Mouse (Mus musculus): Measurements from ENCODE around the gene Eci3. TPM values are rescaled to one million over a fixed set of nuclear protein-coding genes. Genes with fewer than 3 reads are reported as not detected.
"Not testable (repeated sequence)": the region's sequence is repeated elsewhere in the genome, so short reads cannot be mapped to it uniquely, and the experiment has no call there.

Eci3 gene
- polyA plus RNA-seq, 1 experiment: not detected

DNA sequence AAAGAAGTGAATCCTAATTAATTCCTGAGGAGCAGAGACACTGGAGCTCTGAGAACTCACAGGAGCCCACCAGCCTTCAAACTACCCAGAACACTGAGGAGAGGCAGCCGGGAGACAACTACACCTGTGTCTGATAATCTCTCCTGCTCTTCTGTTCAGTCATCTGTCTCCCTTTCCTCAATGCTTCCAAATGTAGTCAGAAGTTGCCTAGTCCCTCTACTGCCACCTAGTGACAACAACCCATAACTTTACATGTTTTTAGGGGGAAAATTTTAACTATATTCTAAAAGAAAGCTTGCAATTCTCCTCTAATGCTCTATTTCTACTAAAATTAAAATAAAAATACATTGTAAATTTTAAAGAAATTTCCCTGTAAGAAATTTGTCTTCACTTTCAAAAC lies 9.5 kb upstream of the Eci3 start:
- Histone ChIP-seq H3ac (ENCODE audit: control insufficient read depth, insufficient read length, low read depth) (no peak overlapping the region), H3K79me2 (ENCODE audit: control insufficient read depth, insufficient read depth) (no peaks in the 10 kb centered on the region), H3K27me3 (ENCODE audit: control insufficient read depth, insufficient read depth, insufficient read length) (peaks cover 4% of the 10 kb centered on the region), H3K79me3 (ENCODE audit: low read depth) (no peaks in the 10 kb centered on the region), H3K4me3 (ENCODE audit: insufficient read depth, poor library complexity, severe bottlenecking) (no peak overlapping the region), H3K36me3 (ENCODE audit: control insufficient read depth, insufficient read depth) (peaks cover 10% of the 10 kb centered on the region)
- TF ChIP-seq MYOD1 (IDR thresholded peaks at IDR 0.05; ENCODE audit: control insufficient read depth, insufficient read length, low read depth) (no peak), MYOG (IDR thresholded peaks at IDR 0.05; ENCODE audit: control insufficient read depth, extremely low read depth, insufficient read length) (no peak), USF1 (IDR thresholded peaks at IDR 0.05; ENCODE audit: low read depth) (no peak), FOSL1 (IDR thresholded peaks at IDR 0.05; ENCODE audit: insufficient read depth, low read length, poor library complexity, severe bottlenecking) (no peak), MAX (IDR thresholded peaks at IDR 0.05) (no peak), CTCF (IDR thresholded peaks at IDR 0.05; ENCODE audit: control insufficient read depth, insufficient read depth, insufficient read length) (no peak), CEBPB (IDR thresholded peaks at IDR 0.05; ENCODE audit: low read depth) (no peak)

DNA sequence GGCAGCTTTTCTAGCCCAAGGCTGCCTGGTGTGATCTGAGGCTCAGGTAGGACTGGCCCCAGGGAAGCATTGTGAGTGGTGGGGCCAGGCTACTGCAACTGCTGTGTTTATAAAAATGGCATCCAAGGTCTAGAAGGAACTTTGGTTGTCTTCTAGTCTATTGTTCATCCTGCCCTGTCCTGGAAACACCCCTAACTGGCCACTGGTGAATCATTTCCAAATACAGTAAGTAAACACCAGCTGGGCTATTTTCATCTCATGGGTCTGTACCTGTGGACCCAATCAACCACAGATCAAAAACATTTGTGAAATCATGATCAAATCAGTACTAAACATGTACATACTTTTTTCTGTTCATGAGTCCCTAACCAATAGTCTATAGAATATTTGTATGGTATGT lies 8.8 kb upstream of the Eci3 start:
- H3K36me3 ChIP-seq (ENCODE audit: control insufficient read depth, insufficient read depth); H3K79me2 ChIP-seq (ENCODE audit: control insufficient read depth, insufficient read depth); H3ac ChIP-seq (ENCODE audit: control insufficient read depth, insufficient read length, low read depth); H3K79me3 ChIP-seq (ENCODE audit: low read depth); H3K27me3 ChIP-seq (ENCODE audit: control insufficient read depth, insufficient read depth, insufficient read length); H3K4me3 ChIP-seq (ENCODE audit: insufficient read depth, poor library complexity, severe bottlenecking): not testable (repeated sequence)

DNA sequence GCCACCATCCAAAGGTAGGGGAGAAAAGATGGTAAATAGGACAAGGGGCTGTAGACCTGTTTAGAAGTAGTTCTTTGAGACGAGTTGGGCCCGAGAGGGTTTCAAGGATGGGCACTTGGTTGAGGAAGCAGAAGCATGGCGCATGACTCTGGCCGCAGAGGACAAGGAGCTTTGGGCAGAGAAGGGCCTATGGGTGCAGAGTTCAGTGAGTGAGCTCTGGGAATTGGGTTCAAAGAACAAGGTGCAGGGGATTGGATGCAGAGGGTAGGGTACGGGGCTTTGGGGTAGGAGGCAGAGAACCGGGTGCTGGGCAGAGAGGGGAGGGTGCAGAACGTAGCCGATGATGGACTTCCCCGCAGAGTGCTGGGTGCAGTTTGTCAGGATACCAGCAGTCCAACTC lies 2.0 kb upstream of the Eci3 start:
- not testable (repeated sequence) for H3ac ChIP-seq (ENCODE audit: control insufficient read depth, insufficient read length, low read depth); H3K79me2 ChIP-seq (ENCODE audit: control insufficient read depth, insufficient read depth); H3K4me3 ChIP-seq (ENCODE audit: insufficient read depth, poor library complexity, severe bottlenecking); H3K36me3 ChIP-seq (ENCODE audit: control insufficient read depth, insufficient read depth); H3K79me3 ChIP-seq (ENCODE audit: low read depth)
- H3K27me3 ChIP-seq (ENCODE audit: control insufficient read depth, insufficient read depth, insufficient read length): peaks cover 15% of the 10 kb centered on the region

DNA sequence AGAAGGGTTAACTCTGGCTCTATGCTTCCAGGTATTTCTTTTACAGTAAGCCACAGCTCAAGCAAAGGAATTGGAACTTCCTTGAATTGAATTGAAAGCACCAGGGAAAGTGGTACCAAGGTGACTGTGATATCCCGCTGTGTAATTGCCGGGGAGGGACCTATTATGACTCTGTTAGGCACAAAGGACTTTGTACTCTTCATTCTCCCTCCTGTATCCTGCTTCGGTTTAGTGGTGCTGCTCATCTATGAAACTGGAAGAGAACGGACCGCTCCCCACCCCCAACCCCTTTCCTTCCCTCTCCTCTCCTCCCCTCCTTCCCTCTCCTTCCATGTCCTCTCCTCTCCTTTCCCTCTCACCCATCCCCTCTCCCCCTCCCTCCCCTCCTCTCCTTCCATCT lies 1.3 kb upstream of the Eci3 start:
- no peak overlapping the region for H3K4me3 ChIP-seq (ENCODE audit: insufficient read depth, poor library complexity, severe bottlenecking)
- H3K79me3 ChIP-seq (ENCODE audit: low read depth): no peaks in the 10 kb centered on the region
- H3K27me3 ChIP-seq (ENCODE audit: control insufficient read depth, insufficient read depth, insufficient read length): peaks cover 15% of the 10 kb centered on the region
- H3ac ChIP-seq (ENCODE audit: control insufficient read depth, insufficient read length, low read depth): no peak overlapping the region
- TF ChIP-seq CEBPB (IDR thresholded peaks at IDR 0.05; ENCODE audit: low read depth) (no peak), CTCF (IDR thresholded peaks at IDR 0.05; ENCODE audit: control insufficient read depth, insufficient read depth, insufficient read length) (no peak), FOSL1 (IDR thresholded peaks at IDR 0.05; ENCODE audit: insufficient read depth, low read length, poor library complexity, severe bottlenecking) (no peak), MYOD1 (IDR thresholded peaks at IDR 0.05; ENCODE audit: control insufficient read depth, insufficient read length, low read depth) (no peak), MAX (IDR thresholded peaks at IDR 0.05) (no peak), MYOG (IDR thresholded peaks at IDR 0.05; ENCODE audit: control insufficient read depth, extremely low read depth, insufficient read length) (no peak), USF1 (IDR thresholded peaks at IDR 0.05; ENCODE audit: low read depth) (no peak)
- no peaks in the 10 kb centered on the region for H3K79me2 ChIP-seq (ENCODE audit: control insufficient read depth, insufficient read depth)
- no peaks in the 10 kb centered on the region for H3K36me3 ChIP-seq (ENCODE audit: control insufficient read depth, insufficient read depth)

DNA sequence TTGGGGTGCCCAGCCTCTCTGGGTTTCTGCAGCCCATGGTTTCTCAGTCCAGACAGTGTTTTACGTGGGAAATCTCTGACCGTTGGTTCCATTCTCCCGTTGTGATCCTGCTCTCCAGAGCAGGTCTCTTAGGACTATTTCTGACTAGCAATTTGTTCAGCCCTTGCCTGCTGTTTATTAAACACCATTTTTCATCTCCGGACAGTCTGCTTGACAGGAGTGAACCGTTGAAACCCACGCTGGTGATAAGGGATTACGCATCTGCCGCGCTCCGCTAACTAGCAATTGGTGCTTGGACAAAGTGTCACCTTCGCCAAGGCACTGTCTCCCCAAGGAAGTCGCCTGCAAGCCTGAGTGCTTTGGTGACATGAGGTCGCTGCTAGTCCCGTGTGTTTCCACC lies 809 bp upstream of the Eci3 start:
- no peaks in the 10 kb centered on the region for H3K79me2 ChIP-seq (ENCODE audit: control insufficient read depth, insufficient read depth)
- no peak overlapping the region for H3ac ChIP-seq (ENCODE audit: control insufficient read depth, insufficient read length, low read depth)
- TF ChIP-seq CEBPB (IDR thresholded peaks at IDR 0.05; ENCODE audit: low read depth) (no peak), MAX (IDR thresholded peaks at IDR 0.05) (no peak), MYOG (IDR thresholded peaks at IDR 0.05; ENCODE audit: control insufficient read depth, extremely low read depth, insufficient read length) (no peak), CTCF (IDR thresholded peaks at IDR 0.05; ENCODE audit: control insufficient read depth, insufficient read depth, insufficient read length) (no peak), FOSL1 (IDR thresholded peaks at IDR 0.05; ENCODE audit: insufficient read depth, low read length, poor library complexity, severe bottlenecking) (no peak), MYOD1 (IDR thresholded peaks at IDR 0.05; ENCODE audit: control insufficient read depth, insufficient read length, low read depth) (no peak), USF1 (IDR thresholded peaks at IDR 0.05; ENCODE audit: low read depth) (no peak)
- no peaks in the 10 kb centered on the region for H3K79me3 ChIP-seq (ENCODE audit: low read depth)
- no peaks in the 10 kb centered on the region for H3K36me3 ChIP-seq (ENCODE audit: control insufficient read depth, insufficient read depth)
- H3K27me3 ChIP-seq (ENCODE audit: control insufficient read depth, insufficient read depth, insufficient read length): peaks cover 15% of the 10 kb centered on the region
- H3K4me3 ChIP-seq (ENCODE audit: insufficient read depth, poor library complexity, severe bottlenecking): no peak overlapping the region

DNA sequence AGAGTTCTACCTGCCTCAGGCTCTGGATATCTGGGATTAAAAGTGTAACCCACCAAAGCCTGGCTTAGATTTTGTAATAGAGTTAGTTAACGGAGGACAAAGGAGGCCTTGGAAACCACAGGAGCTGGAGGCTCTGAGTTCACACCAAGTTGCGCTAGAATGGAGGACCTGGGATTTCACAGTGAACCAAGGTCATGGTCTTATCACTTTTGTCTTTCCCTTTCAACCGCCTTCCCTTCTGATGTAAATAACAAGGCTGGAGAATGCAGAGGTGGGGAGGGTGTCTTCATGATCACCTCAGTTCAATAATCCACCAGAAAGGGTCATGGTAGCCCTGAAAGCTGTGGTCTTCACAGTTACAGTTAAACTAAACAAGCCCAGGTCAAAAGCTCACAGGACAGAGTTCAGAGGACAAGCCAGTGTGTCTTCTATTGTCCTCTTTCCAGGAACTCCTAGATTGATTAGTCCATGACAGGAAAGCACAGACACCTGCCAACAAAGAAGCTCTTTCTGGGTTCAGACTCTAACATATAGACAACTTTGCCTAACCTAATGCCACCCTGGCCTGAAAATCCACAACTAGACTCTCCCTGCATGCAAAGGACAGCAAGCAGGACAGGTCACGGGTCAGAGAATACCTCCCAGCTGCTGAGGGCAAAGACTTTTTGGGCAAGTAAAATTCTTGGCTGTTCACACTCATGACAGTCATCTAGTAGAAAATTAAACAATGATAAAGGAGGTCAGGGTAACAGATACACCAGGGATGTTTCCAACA lies 2.4 kb downstream of the Eci3 start:
- Histone ChIP-seq H3K79me2 (ENCODE audit: control insufficient read depth, insufficient read depth) (no peaks in the 10 kb centered on the region), H3K79me3 (ENCODE audit: low read depth) (no peaks in the 10 kb centered on the region), H3K27me3 (ENCODE audit: control insufficient read depth, insufficient read depth, insufficient read length) (peaks cover 21% of the 10 kb centered on the region), H3K36me3 (ENCODE audit: control insufficient read depth, insufficient read depth) (no peaks in the 10 kb centered on the region), H3K4me3 (ENCODE audit: insufficient read depth, poor library complexity, severe bottlenecking) (no peak overlapping the region), H3ac (ENCODE audit: control insufficient read depth, insufficient read length, low read depth) (no peak overlapping the region)
- TF ChIP-seq MAX (IDR thresholded peaks at IDR 0.05) (no peak), CTCF (IDR thresholded peaks at IDR 0.05; ENCODE audit: control insufficient read depth, insufficient read depth, insufficient read length) (no peak), FOSL1 (IDR thresholded peaks at IDR 0.05; ENCODE audit: insufficient read depth, low read length, poor library complexity, severe bottlenecking) (no peak), USF1 (IDR thresholded peaks at IDR 0.05; ENCODE audit: low read depth) (no peak), MYOG (IDR thresholded peaks at IDR 0.05; ENCODE audit: control insufficient read depth, extremely low read depth, insufficient read length) (no peak), CEBPB (IDR thresholded peaks at IDR 0.05; ENCODE audit: low read depth) (no peak), MYOD1 (IDR thresholded peaks at IDR 0.05; ENCODE audit: control insufficient read depth, insufficient read length, low read depth) (no peak)

DNA sequence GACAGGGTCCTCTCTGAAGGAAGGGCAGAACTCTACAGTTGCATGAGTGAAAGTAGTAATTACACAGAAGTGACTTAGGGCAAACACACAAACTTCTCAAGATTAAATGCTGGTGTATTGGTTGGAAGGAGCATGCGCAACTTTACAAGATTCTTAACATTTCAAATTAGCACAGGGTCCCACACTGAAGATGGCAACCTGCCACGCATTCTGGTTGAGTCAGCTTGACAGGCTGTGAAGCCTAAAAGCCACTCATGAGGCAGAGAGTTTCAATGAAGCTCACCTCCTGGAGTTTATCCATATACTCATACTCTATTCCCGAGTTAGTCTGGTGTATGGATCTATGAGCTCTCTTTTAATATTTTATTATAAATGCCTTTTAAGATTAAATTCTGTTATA lies 5.5 kb downstream of the Eci3 start:
- H3ac ChIP-seq (ENCODE audit: control insufficient read depth, insufficient read length, low read depth); H3K36me3 ChIP-seq (ENCODE audit: control insufficient read depth, insufficient read depth); H3K79me2 ChIP-seq (ENCODE audit: control insufficient read depth, insufficient read depth); H3K4me3 ChIP-seq (ENCODE audit: insufficient read depth, poor library complexity, severe bottlenecking); H3K79me3 ChIP-seq (ENCODE audit: low read depth): not testable (repeated sequence)
- H3K27me3 ChIP-seq (ENCODE audit: control insufficient read depth, insufficient read depth, insufficient read length): peaks cover 13% of the 10 kb centered on the region
